Mouse (Mus musculus) erythroblast, embryonic 14.5 days (primary cell): ENCODE results near the gene Tmc2. TPM values are rescaled to one million over a fixed set of nuclear protein-coding genes. Genes with fewer than 3 reads are reported as not detected.

ENCODE experiments used
- H3K27me3 ChIP-seq: 2 replicates; pipeline ENCODE4 v1.6.1; 2012; ENCODE audit warnings: inconsistent platforms; ENCODE audit not compliant: control insufficient read depth
- H3K36me3 ChIP-seq: 2 replicates; pipeline ENCODE4 v1.6.1; 2012; ENCODE audit warnings: mild to moderate bottlenecking, inconsistent platforms; ENCODE audit not compliant: control insufficient read depth
- H3K4me1 ChIP-seq: 2 replicates; pipeline ENCODE4 v1.6.1; 2012; ENCODE audit warnings: inconsistent platforms; ENCODE audit not compliant: control insufficient read depth
- H3K4me3 ChIP-seq: replicated peaks from 2 replicates; pipeline ENCODE3; 2012; ENCODE audit warnings: moderate library complexity, mild to moderate bottlenecking, inconsistent platforms
- H3K9me3 ChIP-seq: 2 replicates; pipeline ENCODE4 v1.6.1; 2012; ENCODE audit warnings: low read length, inconsistent platforms, mixed read lengths; ENCODE audit not compliant: control insufficient read depth
- GATA1 ChIP-seq: IDR thresholded peaks from 2 replicates; pipeline ENCODE4 v1.6.1; 2012; ENCODE audit warnings: low read length, inconsistent platforms, mixed read lengths
- TAL1 ChIP-seq: IDR thresholded peaks from 3 replicates; pipeline ENCODE4 v1.6.1; 2012; ENCODE audit warnings: low read length, inconsistent platforms, mixed read lengths
- polyA plus RNA-seq: library from polyadenylated mRNA; stranded (reverse); fragments of >175 nt; gene quantifications from 2 replicates; pipeline ENCODE4 v1.2.3, GENCODE M21; 2012

The Tmc2 gene
- not detected in 2 replicates for polyA plus RNA-seq

- Histone ChIP-seq H3K9me3 (peaks cover 2% of the 10 kb centered on the region; the same call in 1 of the 2 replicates), H3K36me3 (no peaks in the 10 kb centered on the region), H3K4me1 (no peaks in the 10 kb centered on the region), H3K27me3 (no peaks in the 10 kb centered on the region; the same call in none of the 2 replicates), H3K4me3 (no peak within 1 kb of the TSS)
- no peak for TF ChIP-seq TAL1
- no peak for TF ChIP-seq GATA1
These were observed at the start of gene Tmc2 for GRCm38 (mm10) chr2:130194894-130195293. Gene Tmc2 (plus strand): TSS chr2:130195194.

DNA sequence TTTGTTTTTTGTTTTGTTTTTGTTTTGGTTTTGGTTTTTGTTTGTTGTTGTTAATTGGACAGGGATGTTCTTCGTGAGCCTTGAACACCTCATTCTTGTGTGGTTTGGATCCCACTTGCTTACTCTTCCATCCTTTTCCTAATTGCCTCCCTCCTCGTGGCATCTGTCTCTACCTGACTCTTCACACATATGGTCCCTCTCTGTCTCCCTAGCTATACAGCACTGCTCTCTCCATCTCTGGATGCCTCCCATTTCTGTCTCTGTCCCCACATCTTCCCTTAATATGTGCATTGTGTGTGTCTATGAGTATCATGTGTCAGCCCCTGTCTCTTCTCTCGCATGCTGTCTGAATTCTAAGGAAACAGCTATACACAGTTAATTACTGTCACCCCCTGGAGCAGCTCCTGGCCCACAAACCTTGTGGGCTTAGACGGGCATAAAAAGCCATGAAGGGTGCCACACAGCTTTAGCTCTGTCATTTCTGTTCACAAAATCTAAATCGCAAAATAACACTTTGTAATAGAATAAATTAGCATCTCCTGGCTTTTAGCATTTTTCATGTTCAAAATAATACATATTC, 48.8 kb upstream of the Tmc2 start:
- no peaks in the 10 kb centered on the region for H3K4me1 ChIP-seq
- no peak overlapping the region for H3K4me3 ChIP-seq
- no peak for TF ChIP-seq GATA1
- no peak for TF ChIP-seq TAL1
- H3K36me3 ChIP-seq: no peaks in the 10 kb centered on the region
- no peaks in the 10 kb centered on the region for H3K9me3 ChIP-seq
- H3K27me3 ChIP-seq: no peaks in the 10 kb centered on the region

- no peaks in the 10 kb centered on the region for H3K27me3 ChIP-seq
- no peaks in the 10 kb centered on the region for H3K36me3 ChIP-seq
- H3K4me1 ChIP-seq: no peaks in the 10 kb centered on the region
- H3K9me3 ChIP-seq: no peaks in the 10 kb centered on the region
- TF ChIP-seq GATA1: no peak
- no peak for TF ChIP-seq TAL1
- H3K4me3 ChIP-seq: no peak overlapping the region
These were observed 39.8 kb upstream of the Tmc2 start for GRCm38 (mm10) chr2:130155171-130155570.

DNA sequence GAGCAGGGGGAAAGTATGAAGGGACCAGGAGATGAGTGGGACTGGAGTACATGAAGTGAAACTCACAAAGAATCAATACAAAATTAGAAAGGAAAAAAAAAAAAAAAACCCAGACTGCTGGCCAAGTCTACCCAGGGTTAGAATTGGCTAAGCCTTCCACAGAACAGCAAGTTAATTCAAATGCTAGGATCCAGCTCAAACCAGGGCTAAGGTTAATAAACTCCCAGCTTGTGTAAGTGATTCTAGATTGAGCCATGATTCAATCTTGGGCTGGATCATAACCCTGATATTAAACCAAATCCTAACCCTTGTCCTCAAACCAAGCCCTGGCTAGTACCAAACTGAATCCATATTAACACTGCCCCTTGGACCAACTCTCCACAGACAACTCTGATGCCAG, 39.1 kb upstream of the Tmc2 start:
- no peak for TF ChIP-seq TAL1
- no peak for TF ChIP-seq GATA1
- Histone ChIP-seq H3K36me3 (no peaks in the 10 kb centered on the region), H3K4me3 (no peak overlapping the region), H3K27me3 (no peaks in the 10 kb centered on the region), H3K9me3 (no peaks in the 10 kb centered on the region), H3K4me1 (no peaks in the 10 kb centered on the region)

- no peaks in the 10 kb centered on the region for H3K9me3 ChIP-seq
- H3K4me1 ChIP-seq: peaks cover 3% of the 10 kb centered on the region; the same call in 1 of the 2 replicates
- H3K27me3 ChIP-seq: no peaks in the 10 kb centered on the region
- no peaks in the 10 kb centered on the region for H3K36me3 ChIP-seq
- no peak for TF ChIP-seq GATA1
- no peak for TF ChIP-seq TAL1
- H3K4me3 ChIP-seq: no peak overlapping the region
These were observed 37.5 kb upstream of the Tmc2 start for GRCm38 (mm10) chr2:130157231-130158087.

- Histone ChIP-seq H3K4me3 (no peak overlapping the region), H3K27me3 (no peaks in the 10 kb centered on the region)
- no peak for TF ChIP-seq TAL1
These were observed 36.9 kb upstream of the Tmc2 start for GRCm38 (mm10) chr2:130158088-130158437.

DNA sequence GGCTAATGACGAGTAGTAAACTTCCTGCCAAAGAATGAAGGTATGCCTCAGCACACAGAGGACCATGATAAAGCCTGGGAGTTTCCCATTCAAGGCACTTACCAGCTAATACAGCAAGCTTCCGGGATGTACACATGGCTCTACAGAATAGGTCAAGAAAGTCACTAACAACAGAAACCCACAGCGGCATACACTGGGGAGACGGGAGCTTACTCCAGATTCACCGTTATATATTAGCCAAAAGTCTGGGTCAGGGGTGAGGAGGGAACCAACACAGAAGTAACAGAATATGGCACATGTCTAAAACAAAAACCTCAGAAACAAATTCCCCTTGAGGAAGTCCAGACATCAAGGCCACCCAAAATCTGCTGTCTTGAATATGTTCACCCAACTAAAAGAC, 32.3 kb upstream of the Tmc2 start:
- no peaks in the 10 kb centered on the region for H3K9me3 ChIP-seq
- TF ChIP-seq GATA1: no peak
- no peak for TF ChIP-seq TAL1
- peaks cover 19% of the 10 kb centered on the region for H3K36me3 ChIP-seq
- H3K4me1 ChIP-seq: peaks cover 3% of the 10 kb centered on the region; the same call in 1 of the 2 replicates
- H3K27me3 ChIP-seq: no peaks in the 10 kb centered on the region
- no peak overlapping the region for H3K4me3 ChIP-seq

More at GRCm38 (mm10) chr2:130158088-130158437, 36.9 kb upstream of the Tmc2 start:
- H3K4me1 ChIP-seq: peaks cover 3% of the 10 kb centered on the region; the same call in 1 of the 2 replicates
- H3K9me3 ChIP-seq: no peaks in the 10 kb centered on the region
- no peaks in the 10 kb centered on the region for H3K36me3 ChIP-seq

GRCm38 (mm10) chr2:130166311-130167214, 28.4 kb upstream of the Tmc2 start:
- TF ChIP-seq TAL1 (no peak), GATA1 (no peak)
- peaks cover 56% of the 10 kb centered on the region for H3K36me3 ChIP-seq
- no peaks in the 10 kb centered on the region for H3K9me3 ChIP-seq
- no peak overlapping the region for H3K4me3 ChIP-seq
- H3K4me1 ChIP-seq: no peaks in the 10 kb centered on the region
- no peaks in the 10 kb centered on the region for H3K27me3 ChIP-seq

DNA sequence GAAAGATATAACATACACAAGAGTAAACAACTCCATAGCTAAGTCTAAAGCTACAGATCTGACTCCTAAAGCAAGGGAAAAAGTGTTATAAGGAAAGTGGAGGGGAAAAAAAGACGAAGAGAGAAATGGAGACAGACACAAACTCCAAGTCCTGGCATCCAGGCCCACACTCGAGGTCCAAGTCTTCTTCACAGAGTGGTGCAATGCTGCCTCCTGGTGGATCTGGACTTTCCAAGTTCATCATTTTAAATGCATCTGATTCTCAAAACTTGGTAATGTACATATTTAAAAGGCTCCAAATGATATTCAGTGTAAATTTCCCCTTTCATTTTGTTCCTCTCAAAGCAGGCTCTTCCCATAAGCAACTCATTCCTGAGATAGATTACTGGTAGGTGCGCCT, 27.1 kb upstream of the Tmc2 start:
- no peaks in the 10 kb centered on the region for H3K27me3 ChIP-seq
- TF ChIP-seq GATA1 (no peak), TAL1 (no peak)
- no peak overlapping the region for H3K4me3 ChIP-seq
- H3K36me3 ChIP-seq: peaks cover 69% of the 10 kb centered on the region
- H3K9me3 ChIP-seq: no peaks in the 10 kb centered on the region
- no peaks in the 10 kb centered on the region; the same call in 1 of the 2 replicates for H3K4me1 ChIP-seq
